Mouse (Mus musculus) erythroblast, embryonic 14.5 days (primary cell): ENCODE data around the gene Tox3. TPM values are rescaled to one million over a fixed set of nuclear protein-coding genes. Genes with fewer than 3 reads are reported as not detected.

ENCODE experiments used
- H3K27me3 ChIP-seq: 2 replicates; pipeline ENCODE4 v1.6.1; 2012; ENCODE audit warnings: inconsistent platforms; ENCODE audit not compliant: control insufficient read depth
- H3K36me3 ChIP-seq: 2 replicates; pipeline ENCODE4 v1.6.1; 2012; ENCODE audit warnings: mild to moderate bottlenecking, inconsistent platforms; ENCODE audit not compliant: control insufficient read depth
- H3K4me1 ChIP-seq: 2 replicates; pipeline ENCODE4 v1.6.1; 2012; ENCODE audit warnings: inconsistent platforms; ENCODE audit not compliant: control insufficient read depth
- H3K4me3 ChIP-seq: replicated peaks from 2 replicates; pipeline ENCODE3; 2012; ENCODE audit warnings: moderate library complexity, mild to moderate bottlenecking, inconsistent platforms
- H3K9me3 ChIP-seq: 2 replicates; pipeline ENCODE4 v1.6.1; 2012; ENCODE audit warnings: low read length, inconsistent platforms, mixed read lengths; ENCODE audit not compliant: control insufficient read depth
- GATA1 ChIP-seq: IDR thresholded peaks from 2 replicates; pipeline ENCODE4 v1.6.1; 2012; ENCODE audit warnings: low read length, inconsistent platforms, mixed read lengths
- TAL1 ChIP-seq: IDR thresholded peaks from 3 replicates; pipeline ENCODE4 v1.6.1; 2012; ENCODE audit warnings: low read length, inconsistent platforms, mixed read lengths
- polyA plus RNA-seq: library from polyadenylated mRNA; stranded (reverse); fragments of >175 nt; gene quantifications from 2 replicates; pipeline ENCODE4 v1.2.3, GENCODE M21; 2012

Tox3 gene
- polyA plus RNA-seq, 1 experiment: not detected

GRCm38 (mm10) chr8:90224172-90224571 is 124.0 kb downstream of the Tox3 start:
- Histone ChIP-seq H3K9me3 (peaks cover 2% of the 10 kb centered on the region; the same call in 1 of the 2 replicates), H3K4me1 (no peaks in the 10 kb centered on the region), H3K4me3 (no peak overlapping the region)

DNA sequence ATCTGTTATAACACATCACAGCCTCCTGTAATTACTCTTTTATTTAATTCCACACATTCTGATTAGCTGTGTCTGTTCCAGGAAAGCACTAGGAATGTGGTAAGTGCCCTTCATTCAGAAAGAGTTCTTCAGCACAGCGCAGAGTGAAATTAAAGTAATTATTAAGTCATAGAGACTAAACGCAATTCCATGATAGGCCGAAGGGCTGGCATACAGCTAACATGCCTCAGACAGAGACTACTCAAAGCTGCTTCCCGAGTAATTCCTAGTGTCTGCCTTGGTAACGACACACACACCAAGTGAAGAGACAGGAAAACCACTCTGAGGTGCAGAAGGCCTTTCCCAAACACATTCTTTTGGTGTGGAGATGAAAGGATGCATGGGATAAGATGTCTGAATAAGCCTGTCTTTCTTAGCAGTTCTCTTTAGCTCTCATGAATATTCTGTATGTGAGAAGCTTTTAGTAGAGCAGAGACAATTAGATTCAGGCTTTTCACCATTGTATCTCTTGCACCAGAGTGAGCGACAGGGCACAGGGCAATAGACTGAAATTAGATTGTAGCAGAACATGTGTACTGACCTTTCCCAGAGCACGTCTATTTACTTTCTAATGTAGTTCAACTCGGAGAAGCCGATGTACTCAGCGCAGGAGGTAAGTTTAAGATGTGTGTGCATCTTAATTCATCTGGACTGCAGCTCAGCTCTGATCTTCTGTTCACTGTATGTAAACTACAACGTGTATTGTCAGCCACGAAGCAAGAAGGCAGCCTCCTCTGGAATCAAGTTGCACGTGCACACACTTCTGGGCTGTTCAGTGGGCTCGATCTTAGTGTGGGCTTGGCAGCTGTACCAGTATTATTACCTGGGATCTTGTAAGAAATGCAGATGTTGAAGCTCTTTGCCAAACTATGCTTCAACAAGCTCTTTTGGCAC is 138.8 kb downstream of the Tox3 start:
- Histone ChIP-seq H3K4me1 (no peaks in the 10 kb centered on the region), H3K9me3 (peaks cover 8% of the 10 kb centered on the region; the same call in 1 of the 2 replicates), H3K4me3 (no peak overlapping the region), H3K27me3 (no peaks in the 10 kb centered on the region), H3K36me3 (no peaks in the 10 kb centered on the region)
- TF ChIP-seq GATA1: no peak
- no peak for TF ChIP-seq TAL1

More at GRCm38 (mm10) chr8:90224172-90224571, 124.0 kb downstream of the Tox3 start:
- Histone ChIP-seq H3K27me3 (no peaks in the 10 kb centered on the region), H3K36me3 (no peaks in the 10 kb centered on the region)
- TF ChIP-seq GATA1 (no peak), TAL1 (no peak)
